Comparison of ENCODE assay signal across 18 mouse cellular contexts in genomic region chr3:101362391-101362790, GRCm38 (mm10). TPM values are rescaled to one million over a fixed set of nuclear protein-coding genes. Genes with fewer than 3 reads are reported as not detected.
DNase-seq lines count a peak whose midpoint lies in the region; ATAC-seq and TF ChIP-seq lines count a peak whose summit lies in the region.
"Had no signal": no experiment of that assay in that cellular context is flagged by ENCODE, and none has a peak within 500 bp of the region (broad histone marks: within the 10 kb centered on the region; RNA-seq: fewer than 3 reads in every experiment).

No protein-coding gene starts in this region.

- H3K4me1 ChIP-seq in liver, embryonic 13.5 days (replicated peaks) = peaks cover 58% of the 10 kb centered on the region
- peaks cover under 1% of the 10 kb centered on the region; the same call in 1 of the 2 replicates for H3K4me1 ChIP-seq in liver, postnatal 0 days (ENCODE audit: insufficient read depth)
- peaks cover 43% of the 10 kb centered on the region for H3K4me1 ChIP-seq in liver, embryonic 15.5 days (replicated peaks)
- H3K4me1 ChIP-seq in liver, embryonic 16.5 days (ENCODE audit: control insufficient read depth, low read depth, low read length) = peaks cover 26% of the 10 kb centered on the region
- H3K4me1 ChIP-seq in intestine, postnatal 0 days (replicated peaks; ENCODE audit: control insufficient read depth, insufficient read depth, low read length) = no peaks in the 10 kb centered on the region

- H3K36me3 ChIP-seq in liver, embryonic 13.5 days = no peaks in the 10 kb centered on the region
- H3K36me3 ChIP-seq in liver, postnatal 0 days (replicated peaks; ENCODE audit: insufficient read depth, low read length) = no peaks in the 10 kb centered on the region
- H3K36me3 ChIP-seq in liver, embryonic 15.5 days (replicated peaks) = no peaks in the 10 kb centered on the region
- H3K36me3 ChIP-seq in liver, embryonic 16.5 days (ENCODE audit: control insufficient read depth, insufficient read depth) = no peaks in the 10 kb centered on the region
- H3K36me3 ChIP-seq in intestine, postnatal 0 days (ENCODE audit: control insufficient read depth, insufficient read depth) = no peaks in the 10 kb centered on the region
- H3K36me3 ChIP-seq: embryonic facial prominence, embryonic 10.5 days; embryonic facial prominence, embryonic 12.5 days; forebrain, embryonic 15.5 days had no signal

- H3K27ac ChIP-seq in liver, embryonic 13.5 days = no peak overlapping the region
- no peak overlapping the region for H3K27ac ChIP-seq in liver, postnatal 0 days (ENCODE audit: low read depth)
- peak overlapping the region; percentile 11; the same call in 1 of the 2 replicates for H3K27ac ChIP-seq in liver, embryonic 15.5 days (replicated peaks)
- H3K27ac ChIP-seq in liver, embryonic 16.5 days (ENCODE audit: low read length) = no peak overlapping the region
- no peak overlapping the region for H3K27ac ChIP-seq in intestine, postnatal 0 days (ENCODE audit: low read depth, low read length)
- H3K27ac ChIP-seq: embryonic facial prominence, embryonic 10.5 days; embryonic facial prominence, embryonic 12.5 days; forebrain, embryonic 13.5 days; forebrain, embryonic 15.5 days had no signal

- H3K4me3 ChIP-seq in liver, embryonic 13.5 days (replicated peaks) = no peak overlapping the region
- H3K4me3 ChIP-seq in liver, postnatal 0 days (ENCODE audit: low read depth, low read length) = no peak overlapping the region
- H3K4me3 ChIP-seq in liver, embryonic 15.5 days (replicated peaks) = no peak overlapping the region
- no peak overlapping the region for H3K4me3 ChIP-seq in liver, embryonic 16.5 days (ENCODE audit: low read depth, low read length)
- H3K4me3 ChIP-seq in intestine, postnatal 0 days (ENCODE audit: low read depth, low read length) = no peak overlapping the region
- H3K4me3 ChIP-seq: embryonic facial prominence, embryonic 10.5 days; embryonic facial prominence, embryonic 12.5 days; forebrain, embryonic 13.5 days; forebrain, embryonic 15.5 days had no signal

- DNase-seq in liver, embryonic 13.5 days = no peak
- DNase-seq in liver, postnatal 0 days = no peak
- no peak for DNase-seq in cerebellum, adult 9-10 months
- DNase-seq: adrenal gland, adult 2 months; adrenal gland, postnatal 10 days; adrenal gland, postnatal 25 days; cerebellum, adult 11 months; cerebellum, adult 18-20 months; cerebellum, adult 8-10 months; cerebellum, postnatal 10 days; cerebellum, postnatal 25 days had no signal

- no peak overlapping the region for H3K9ac ChIP-seq in liver, embryonic 13.5 days
- H3K9ac ChIP-seq in liver, postnatal 0 days (replicated peaks) = no peak overlapping the region
- H3K9ac ChIP-seq in liver, embryonic 15.5 days = no peak overlapping the region
- no peak overlapping the region for H3K9ac ChIP-seq in liver, embryonic 16.5 days (ENCODE audit: low read depth, low read length)
- no peak overlapping the region for H3K9ac ChIP-seq in intestine, postnatal 0 days (ENCODE audit: low read depth, low read length)
- H3K9ac ChIP-seq: embryonic facial prominence, embryonic 12.5 days; forebrain, embryonic 13.5 days; forebrain, embryonic 15.5 days had no signal

- no peaks in the 10 kb centered on the region for H3K27me3 ChIP-seq in liver, embryonic 13.5 days
- H3K27me3 ChIP-seq in liver, postnatal 0 days (ENCODE audit: insufficient read depth, low read length) = no peaks in the 10 kb centered on the region
- no peaks in the 10 kb centered on the region for H3K27me3 ChIP-seq in liver, embryonic 15.5 days
- no peaks in the 10 kb centered on the region for H3K27me3 ChIP-seq in liver, embryonic 16.5 days (ENCODE audit: control insufficient read depth, insufficient read depth, low read depth, low read length)
- H3K27me3 ChIP-seq in intestine, postnatal 0 days (replicated peaks; ENCODE audit: control insufficient read depth, insufficient read depth, low read length) = no peaks in the 10 kb centered on the region
- H3K27me3 ChIP-seq: embryonic facial prominence, embryonic 12.5 days; forebrain, embryonic 13.5 days; forebrain, embryonic 15.5 days had no signal

- no peak overlapping the region for H3K4me2 ChIP-seq in liver, embryonic 13.5 days
- H3K4me2 ChIP-seq in liver, postnatal 0 days (ENCODE audit: low read depth, low read length) = no peak overlapping the region
- no peak overlapping the region for H3K4me2 ChIP-seq in liver, embryonic 15.5 days
- H3K4me2 ChIP-seq in liver, embryonic 16.5 days (ENCODE audit: low read depth, low read length) = no peak overlapping the region
- H3K4me2 ChIP-seq in intestine, postnatal 0 days (replicated peaks; ENCODE audit: low read depth) = no peak overlapping the region
- H3K4me2 ChIP-seq: embryonic facial prominence, embryonic 12.5 days; forebrain, embryonic 13.5 days; forebrain, embryonic 15.5 days had no signal

- 54% methylated on average over 4 of the region's 4 CpGs for WGBS in liver, embryonic 13.5 days (ENCODE audit: insufficient replicate concordance)
- 59% methylated on average over 4 of the region's 4 CpGs for WGBS in liver, postnatal 0 days (ENCODE audit: insufficient replicate concordance)
- 21% methylated on average over 4 of the region's 4 CpGs for WGBS in liver, embryonic 15.5 days (ENCODE audit: insufficient replicate concordance)
- WGBS in liver, embryonic 16.5 days (ENCODE audit: insufficient replicate concordance) = 35% methylated on average over 4 of the region's 4 CpGs
- 88% methylated on average over 4 of the region's 4 CpGs for WGBS in intestine, postnatal 0 days

- TF ChIP-seq EP300 in liver, postnatal 0 days (IDR thresholded peaks at IDR 0.05; ENCODE audit: low read depth) = no peak

- no peak for TF ChIP-seq CTCF in liver, postnatal 0 days (IDR thresholded peaks at IDR 0.05; ENCODE audit: low read depth)
- no peak for TF ChIP-seq CTCF in intestine, postnatal 0 days (IDR thresholded peaks at IDR 0.05; ENCODE audit: low read depth)

- peak; percentile 43 for ATAC-seq in liver, embryonic 13.5 days (ENCODE audit: low read depth)
- ATAC-seq in liver, postnatal 0 days = no peak
- peak; percentile 59 for ATAC-seq in liver, embryonic 15.5 days (ENCODE audit: insufficient read depth)
- peak; percentile 73 for ATAC-seq in liver, embryonic 16.5 days (ENCODE audit: low read depth)
- ATAC-seq in intestine, postnatal 0 days = no peak
- ATAC-seq: forebrain, embryonic 13.5 days; forebrain, embryonic 15.5 days had no signal

- no peaks in the 10 kb centered on the region for H3K9me3 ChIP-seq in liver, embryonic 13.5 days (replicated peaks)
- no peaks in the 10 kb centered on the region for H3K9me3 ChIP-seq in liver, postnatal 0 days (ENCODE audit: low read length)
- no peaks in the 10 kb centered on the region for H3K9me3 ChIP-seq in liver, embryonic 15.5 days (replicated peaks)
- H3K9me3 ChIP-seq in liver, embryonic 16.5 days (replicated peaks; ENCODE audit: control insufficient read depth, low read length) = no peaks in the 10 kb centered on the region
- H3K9me3 ChIP-seq in intestine, postnatal 0 days (ENCODE audit: control insufficient read depth) = no peaks in the 10 kb centered on the region
- H3K9me3 ChIP-seq: embryonic facial prominence, embryonic 10.5 days; embryonic facial prominence, embryonic 12.5 days; forebrain, embryonic 13.5 days; forebrain, embryonic 15.5 days had no signal

RNA-seq across cellular contexts. Expression of gene Igsf3, which starts 14.5 kb away (rescaled TPM):
- 6.4 and 7.5 TPM in 2 replicates for polyA plus RNA-seq in liver, embryonic 13.5 days (2015; fragmentation: Nextera tagmentation; extraction: Ambion mirVana)
- polyA plus RNA-seq in liver, postnatal 0 days (2015; fragmentation: Nextera tagmentation; extraction: Ambion mirVana) = 1.7 and 1.9 TPM in 2 replicates
- polyA plus RNA-seq in liver, embryonic 15.5 days (2015; fragmentation: Nextera tagmentation; extraction: Ambion mirVana) = 4.5 TPM in 2 replicates
- polyA plus RNA-seq in liver, embryonic 16.5 days (2015; fragmentation: Nextera tagmentation; extraction: Ambion mirVana) = 3.8 and 4.3 TPM in 2 replicates
- 13.0 and 14.2 TPM in 2 replicates for polyA plus RNA-seq in intestine, postnatal 0 days (2015; fragmentation: Nextera tagmentation; extraction: Ambion mirVana)

Comparison
In these comparisons a context has a peak if more than half of its experiments do, and no peak if none do; other contexts are left out.
1. ATAC-seq: peak in liver, embryonic 13.5 days (single experiment), liver, embryonic 15.5 days (single experiment) and liver, embryonic 16.5 days (single experiment); none in liver, postnatal 0 days (single experiment) and intestine, postnatal 0 days (single experiment).